Mouse (Mus musculus): ENCODE data around the gene Gm49361.
"Not testable (repeated sequence)": the region's sequence is repeated elsewhere in the genome, so short reads cannot be mapped to it uniquely, and the experiment has no call there.

The Gm49361 gene

DNA sequence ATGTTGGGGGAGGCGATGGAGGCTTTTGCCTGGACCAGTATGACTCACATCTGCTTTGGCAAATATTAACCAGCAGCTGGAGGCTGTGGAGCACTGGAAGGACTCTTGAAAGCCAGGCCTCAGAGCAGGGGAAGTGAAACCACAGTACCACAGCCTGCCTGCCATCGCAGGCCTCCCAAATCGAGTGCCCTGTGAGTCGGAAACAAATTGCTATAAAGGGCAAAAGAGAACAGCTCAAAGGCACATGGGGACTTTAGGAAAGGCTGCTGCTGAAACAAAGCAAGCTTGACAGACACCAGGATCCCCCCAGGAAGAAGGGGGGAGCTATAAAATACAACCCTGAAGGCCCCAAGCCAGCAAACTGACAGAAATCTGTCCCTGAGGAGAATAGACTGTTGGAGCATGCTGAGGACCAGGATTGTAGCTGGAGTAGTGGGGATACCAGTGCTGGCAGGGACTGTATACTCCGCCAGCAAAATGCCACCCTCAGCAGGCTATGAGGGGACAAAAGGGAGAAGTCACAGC, 15.9 kb downstream of the Gm49361 start:
- no peak for DNase-seq

DNA sequence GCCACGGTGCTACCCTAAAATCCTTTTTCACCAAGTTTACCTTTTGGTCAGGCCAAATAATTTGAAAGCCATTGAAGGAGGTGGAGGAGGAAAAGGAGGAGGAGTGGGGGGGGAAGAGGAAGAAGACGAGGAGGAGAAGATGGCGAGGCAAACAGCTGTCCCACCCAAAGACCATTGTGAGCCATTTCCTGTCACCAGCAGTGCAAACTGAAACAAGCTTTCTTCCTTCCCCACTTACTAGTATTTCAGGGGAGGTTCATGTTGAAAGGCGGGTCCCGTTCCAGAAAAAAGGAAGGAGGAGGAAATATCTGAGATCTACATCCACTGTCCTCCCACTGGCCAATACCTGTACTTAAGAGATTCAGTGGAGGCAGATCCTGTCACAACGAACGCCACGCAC, 16.5 kb downstream of the Gm49361 start:
- DNase-seq, result no peak

DNA sequence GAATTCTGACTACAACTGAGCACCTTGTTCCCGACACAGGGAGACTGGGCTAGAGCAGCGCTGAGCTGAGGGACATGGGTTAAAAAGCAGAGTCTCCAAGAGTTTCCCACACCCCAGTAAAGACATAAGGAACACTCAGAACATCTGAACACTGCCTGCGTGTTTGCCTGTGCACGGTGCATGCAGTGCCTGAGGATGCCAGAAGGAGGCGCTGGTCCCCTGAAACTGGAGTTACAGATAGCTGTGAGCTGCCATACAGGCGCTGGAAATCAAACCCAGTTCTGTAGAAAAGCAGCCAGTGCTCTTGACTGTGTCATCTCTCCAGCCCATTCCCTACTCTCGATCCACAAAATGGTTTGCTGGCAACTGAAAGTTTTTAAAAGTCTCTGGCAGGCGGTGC, 19.7 kb downstream of the Gm49361 start:
- DNase-seq, result no peak

DNA sequence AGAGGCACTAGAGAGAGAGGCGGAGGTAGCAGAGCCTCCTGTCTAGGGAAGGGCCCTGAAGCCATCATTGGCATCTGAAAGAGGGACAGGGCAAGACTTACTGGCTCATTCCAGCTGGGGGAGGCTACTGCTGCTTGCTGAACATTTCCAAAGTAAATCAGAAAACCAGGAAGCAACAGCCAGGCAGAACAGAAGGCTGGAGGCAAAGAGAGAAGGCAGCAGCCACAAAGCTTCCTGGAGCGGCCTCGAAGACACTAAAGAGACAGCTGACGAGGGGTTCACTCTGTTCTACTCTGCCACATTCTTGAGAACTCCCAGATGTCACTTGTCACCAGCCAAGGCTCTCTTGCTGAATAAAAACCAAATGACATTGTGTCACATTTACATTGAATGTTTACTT, 21.4 kb downstream of the Gm49361 start:
- DNase-seq, result no peak

DNA sequence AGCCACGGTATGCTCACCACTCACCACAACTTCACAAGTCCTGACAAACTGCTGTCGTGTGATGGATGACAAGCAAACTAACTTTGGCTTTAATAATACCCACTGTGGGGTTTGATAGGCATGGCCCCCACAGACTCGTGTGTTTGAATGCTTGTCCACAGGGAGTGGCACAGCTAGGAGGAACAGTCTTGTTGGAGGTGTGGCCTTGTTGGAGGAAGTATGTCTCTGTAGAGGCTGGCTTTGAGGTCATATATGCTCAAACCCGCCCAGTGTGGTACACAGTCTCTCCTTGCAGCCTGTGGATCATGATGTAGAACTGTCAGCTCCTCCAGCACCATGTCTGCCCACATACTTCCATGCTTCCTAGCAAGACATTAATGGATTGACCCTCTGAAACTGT, 27.7 kb downstream of the Gm49361 start:
- no peak for DNase-seq

DNA sequence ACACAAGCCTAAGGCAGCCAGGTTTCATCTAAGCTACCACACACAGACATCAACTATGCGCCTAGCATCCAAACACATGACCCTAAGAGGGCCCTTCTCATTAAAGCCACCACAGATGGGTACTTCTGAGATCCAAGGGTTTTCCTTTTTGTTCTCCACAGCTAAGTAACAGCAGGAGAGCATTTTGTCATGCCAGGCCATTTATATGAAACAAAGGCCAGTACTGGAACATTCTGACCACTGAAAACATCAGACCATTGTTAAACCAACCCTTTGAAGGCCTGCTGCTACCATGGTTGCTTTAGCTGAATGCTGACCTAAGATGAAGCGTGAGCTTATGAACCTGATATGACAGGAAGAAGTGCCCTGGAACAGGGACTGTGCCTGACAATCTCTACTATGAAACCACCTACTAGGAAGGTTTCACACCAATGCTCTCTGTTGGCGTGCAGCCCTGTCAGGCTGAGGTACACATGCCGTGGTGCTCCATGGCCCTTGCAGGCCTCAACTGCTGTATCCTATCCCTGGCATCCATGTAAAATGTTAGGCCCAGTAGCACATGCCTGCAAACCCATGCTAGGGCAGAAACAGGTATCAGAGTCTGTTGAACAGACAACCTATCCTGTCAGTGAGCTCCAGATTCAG, 29.2 kb downstream of the Gm49361 start:
- no peak for DNase-seq

DNA sequence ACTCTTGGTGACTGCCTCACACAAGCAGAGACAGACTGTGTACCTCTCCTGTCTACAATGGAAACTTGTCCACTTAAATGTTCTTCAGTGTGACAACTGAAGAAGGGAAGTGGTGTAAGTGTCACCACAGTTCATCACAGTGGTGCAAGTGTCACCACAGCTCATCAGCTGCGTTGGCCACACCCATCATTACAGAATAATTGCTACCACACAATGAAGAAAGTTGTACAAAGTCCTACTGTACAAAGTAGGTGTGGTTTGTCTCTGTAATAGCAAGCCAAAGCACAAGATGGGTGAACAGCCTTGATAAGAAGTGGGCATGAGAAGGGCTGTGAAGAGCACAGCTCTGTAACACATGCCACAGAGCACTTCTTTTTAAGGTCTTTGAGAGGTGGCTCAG, 33.0 kb downstream of the Gm49361 start:
- DNase-seq, result no peak

DNA sequence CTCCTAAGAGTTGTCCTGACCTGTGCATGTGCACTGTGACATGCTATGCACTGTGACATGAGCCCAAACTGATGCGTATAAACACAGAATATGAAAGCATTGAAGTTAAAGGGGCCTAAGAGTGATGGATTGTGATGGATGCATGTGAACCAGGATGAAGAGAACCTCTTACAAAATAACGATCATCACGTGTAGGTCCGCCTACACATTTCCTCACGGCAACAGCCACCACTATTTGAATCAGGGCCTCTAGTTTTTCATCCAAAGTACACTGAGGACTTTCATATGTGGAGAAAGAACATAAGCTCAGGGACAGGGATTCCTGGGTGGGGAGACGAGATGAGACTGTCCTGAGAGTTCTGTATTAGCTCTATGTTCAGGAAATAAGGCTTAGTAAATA, 34.8 kb downstream of the Gm49361 start:
- DNase-seq, result no peak

DNA sequence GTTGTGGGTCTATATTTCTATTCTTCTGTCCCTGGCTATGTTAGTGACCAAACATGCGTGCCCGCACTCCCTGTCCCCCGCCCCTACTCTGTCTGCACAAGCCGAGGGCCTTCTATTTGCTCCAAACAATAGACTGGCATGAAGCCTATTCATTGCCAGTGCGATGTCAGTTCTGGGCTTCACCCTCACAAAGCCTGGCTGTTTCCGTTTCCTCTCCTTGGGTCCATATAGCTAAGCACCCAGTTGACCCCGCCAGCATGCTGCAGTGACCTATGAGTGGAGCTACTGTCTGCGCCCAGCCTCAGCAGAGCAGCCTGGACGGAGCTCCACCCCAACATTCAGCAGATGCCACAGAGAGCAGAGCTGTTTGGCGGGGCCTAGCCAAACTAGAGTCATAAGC, 36.7 kb downstream of the Gm49361 start:
- DNase-seq, result no peak

DNA sequence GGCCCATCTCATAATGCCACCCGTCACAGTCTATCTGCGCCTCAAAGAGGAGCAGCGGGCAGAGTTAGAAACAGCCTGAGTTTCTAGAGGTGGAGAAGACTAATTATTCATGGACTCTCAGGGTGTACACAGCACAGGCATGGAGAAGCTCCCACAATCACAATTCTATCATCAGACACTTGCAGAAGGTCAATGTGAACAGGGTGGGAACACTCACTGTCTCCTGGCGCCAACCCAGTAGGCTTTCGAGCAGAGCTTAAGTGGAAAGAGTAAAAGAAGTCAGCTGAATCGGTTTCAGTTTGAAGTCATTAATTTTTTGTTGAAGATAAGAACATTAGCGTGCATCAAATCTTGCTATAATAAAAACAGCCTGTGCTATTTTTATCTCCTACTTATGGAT, 37.3 kb downstream of the Gm49361 start:
- DNase-seq, result no peak

DNA sequence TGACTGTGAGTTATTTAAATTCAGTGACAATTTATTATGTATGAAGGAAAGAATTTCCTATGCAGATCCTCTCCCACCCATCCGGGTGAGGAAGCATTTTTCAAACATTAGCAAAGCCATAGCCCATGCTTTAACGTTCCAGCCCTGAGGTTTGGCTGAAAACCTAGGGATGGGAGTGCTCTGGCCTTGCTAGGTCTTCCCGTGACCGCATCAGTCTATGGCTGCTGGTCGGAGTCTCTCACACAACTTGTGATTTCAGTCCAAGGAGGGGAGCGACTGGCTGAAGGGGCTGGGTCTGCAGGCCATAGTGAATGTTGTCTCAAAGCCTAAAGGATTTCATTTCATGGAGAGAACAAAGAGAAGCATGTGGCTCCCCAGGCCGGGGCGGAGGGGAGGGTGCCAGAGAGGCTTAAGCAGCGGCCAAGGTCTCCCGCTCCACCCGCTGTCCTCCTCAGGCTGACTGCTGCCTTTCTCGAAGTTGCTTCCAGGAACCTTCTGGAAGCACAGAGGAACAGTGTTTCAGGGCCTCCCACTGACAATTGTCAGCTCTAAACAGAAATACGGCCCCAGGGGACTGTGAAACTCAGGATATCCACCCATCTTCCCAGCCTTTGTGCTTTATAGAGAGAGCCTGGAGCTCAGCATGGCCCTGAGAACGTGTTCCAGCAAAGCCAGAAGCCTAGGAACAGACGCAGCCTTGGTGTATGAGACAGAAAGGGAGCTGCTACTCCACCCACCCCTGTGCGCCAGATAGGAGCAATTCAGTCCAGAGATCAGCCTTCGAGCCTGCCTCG, 38.6 kb downstream of the Gm49361 start:
- DNase-seq, result no peak

DNA sequence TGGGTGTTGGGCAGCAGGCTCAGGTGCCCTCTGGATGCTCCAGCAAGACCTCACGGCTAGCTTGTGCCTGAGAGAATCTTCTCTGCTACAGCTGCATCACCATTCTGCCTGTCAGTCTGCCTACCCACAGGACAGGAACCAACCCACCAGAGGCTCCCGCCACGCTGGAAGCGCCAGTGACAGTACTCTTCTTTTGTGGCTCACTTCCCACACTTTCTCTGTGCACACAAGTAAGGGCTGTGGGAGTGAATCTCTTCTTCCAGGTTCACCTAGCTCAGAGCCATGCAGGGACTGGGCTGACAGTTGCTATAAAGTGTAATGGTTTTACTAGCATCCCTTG, 39.2 kb downstream of the Gm49361 start:
- peak; percentile 29 for DNase-seq

DNA sequence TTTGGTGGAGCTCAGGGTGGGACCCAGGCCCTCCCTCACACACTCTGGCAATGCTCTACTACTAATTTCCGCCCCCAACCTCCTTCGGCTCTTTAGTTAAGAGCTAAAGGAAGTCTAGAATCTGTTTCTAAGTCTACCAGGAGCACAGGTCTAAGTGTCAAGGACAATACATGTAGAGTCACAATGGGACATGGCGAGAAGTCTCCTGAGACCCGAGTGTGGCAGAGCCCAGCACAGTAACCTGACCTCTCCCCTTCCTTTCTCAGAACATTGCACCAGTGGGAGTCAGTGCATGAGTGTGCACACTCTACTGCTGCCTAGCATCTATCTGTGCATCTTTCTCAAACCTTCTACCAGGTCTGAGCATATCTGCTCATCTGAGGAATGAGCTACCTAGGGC, 40.1 kb downstream of the Gm49361 start:
- no peak for DNase-seq

DNA sequence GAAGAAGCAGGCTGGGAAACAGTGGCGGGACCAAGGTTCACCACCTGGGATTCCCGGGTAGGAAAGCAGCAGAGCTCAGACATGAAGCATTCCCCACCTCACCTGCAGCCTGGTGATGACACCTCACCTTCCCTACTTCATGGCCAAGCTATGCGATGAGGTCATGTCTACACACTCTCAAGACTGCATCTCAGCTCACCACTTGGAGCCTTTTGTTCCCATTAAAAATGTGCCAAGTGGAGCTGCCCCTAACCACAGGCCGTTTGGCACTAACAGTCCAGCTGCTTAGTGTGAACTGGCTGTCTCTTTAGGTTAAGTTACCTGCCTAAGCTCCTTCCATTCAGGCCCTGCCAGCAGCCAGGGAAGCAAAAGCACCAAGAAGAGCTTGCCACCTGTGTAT, 40.8 kb downstream of the Gm49361 start:
- no peak for DNase-seq

DNA sequence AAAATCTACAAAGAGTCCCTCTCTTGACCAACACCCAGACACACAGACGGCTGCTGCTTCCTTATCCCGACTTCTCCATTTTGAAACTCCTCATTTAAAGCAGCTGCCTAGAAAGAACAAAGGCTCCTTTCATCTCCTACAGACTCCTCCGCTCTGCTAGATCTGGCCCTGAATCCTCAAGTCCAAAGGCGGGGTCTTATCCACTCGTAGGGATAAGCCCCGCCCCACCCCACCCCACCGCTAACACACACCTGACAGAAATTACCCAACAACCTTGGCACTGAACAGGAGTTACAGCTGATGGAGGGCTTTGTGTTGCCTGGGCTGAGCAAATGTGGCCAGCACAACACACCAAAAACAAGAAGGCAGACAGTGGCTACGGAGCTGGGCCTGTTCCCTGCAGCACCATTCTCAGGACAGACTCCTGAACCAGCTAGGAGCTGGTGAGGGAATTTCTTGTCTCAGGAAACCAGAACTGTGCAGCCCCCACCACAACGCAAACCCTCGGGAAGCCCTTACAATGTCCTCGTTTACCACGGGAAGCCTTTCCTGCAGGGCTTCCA, 43.9 kb downstream of the Gm49361 start:
- no peak for DNase-seq

DNA sequence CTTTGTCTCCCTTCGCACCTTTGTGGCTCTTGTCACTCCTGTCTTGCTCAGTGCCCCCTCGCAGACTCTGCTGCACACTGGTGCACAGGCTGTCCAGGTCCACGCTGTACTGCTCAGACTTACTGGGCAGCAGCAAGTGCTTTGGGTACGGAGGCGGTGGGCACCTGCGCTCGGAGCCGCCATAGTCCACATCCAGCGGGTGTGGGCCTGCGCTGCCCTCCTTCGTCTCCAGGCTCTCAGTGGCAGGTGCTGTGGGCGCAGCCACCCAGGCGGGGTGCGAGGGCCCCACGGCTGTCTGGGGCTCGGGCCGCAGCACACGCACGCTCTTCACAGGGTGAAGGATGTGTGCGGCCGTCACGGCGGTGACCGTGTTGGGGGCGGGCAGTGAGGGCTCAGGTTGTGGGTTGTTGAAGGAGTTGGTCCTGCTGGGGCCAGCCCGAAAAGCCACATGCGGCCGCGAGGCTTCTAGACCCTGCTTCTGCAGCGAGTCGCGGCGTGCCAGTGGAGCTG, 46.4 kb downstream of the Gm49361 start:
- no peak for DNase-seq

DNA sequence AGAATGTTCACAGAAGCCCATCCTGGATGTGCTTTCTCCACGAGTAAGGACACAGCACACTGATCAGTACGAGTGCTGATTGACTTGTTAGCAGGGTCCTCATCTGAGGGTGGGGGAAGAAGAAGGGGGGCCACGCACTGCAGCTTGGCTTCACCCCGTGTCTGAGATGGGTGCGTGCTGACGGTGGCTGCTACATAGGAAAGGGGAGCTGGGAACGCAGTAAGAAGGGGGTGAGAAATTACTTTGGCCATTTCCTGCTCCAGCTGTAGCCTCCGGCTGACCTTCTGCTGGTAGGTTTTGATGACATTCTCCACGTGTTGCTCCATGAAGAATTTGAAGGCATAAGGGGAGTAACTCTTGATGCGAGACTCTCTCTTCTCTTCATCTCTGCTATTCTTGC, 46.9 kb downstream of the Gm49361 start:
- DNase-seq, result no peak

DNA sequence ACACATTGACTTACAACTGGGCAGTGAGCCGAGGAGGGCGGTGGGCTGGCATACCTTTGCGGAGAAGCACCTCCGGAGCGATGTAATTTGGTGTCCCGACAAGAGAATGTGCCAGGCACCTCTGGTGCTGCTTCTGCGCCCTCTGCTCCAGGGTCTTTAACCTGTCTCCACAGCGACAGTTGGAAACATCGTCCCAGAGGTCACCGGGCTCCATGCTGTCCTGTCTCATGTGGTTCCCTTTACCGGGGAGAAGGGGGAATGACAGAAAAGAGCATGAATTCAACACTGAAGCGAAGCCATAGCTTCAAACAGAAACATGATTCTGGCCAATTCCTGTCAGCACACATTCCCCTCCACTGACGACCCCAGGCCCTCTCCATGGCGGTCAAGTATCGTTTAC, 49.8 kb downstream of the Gm49361 start:
- no peak for DNase-seq

DNA sequence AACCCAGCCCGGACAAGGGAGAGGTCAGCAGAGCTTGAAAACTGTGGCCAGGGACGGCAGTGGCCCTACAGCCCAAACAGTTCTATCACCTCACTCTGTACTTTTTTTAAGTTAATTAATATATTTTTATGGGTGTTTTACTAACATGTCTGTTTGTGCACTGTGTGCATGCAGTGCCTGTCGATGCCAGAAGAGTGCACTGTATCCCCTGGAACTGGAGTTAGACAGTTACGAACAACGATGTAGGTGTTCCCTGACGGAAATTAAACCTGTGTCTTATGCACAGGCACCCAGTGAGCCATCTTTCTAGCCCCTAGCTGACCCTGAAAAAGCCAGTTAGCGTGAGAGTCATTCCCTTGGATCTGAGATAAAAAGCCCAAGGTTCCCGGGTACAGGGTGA, 50.4 kb downstream of the Gm49361 start:
- DNase-seq, result no peak

DNA sequence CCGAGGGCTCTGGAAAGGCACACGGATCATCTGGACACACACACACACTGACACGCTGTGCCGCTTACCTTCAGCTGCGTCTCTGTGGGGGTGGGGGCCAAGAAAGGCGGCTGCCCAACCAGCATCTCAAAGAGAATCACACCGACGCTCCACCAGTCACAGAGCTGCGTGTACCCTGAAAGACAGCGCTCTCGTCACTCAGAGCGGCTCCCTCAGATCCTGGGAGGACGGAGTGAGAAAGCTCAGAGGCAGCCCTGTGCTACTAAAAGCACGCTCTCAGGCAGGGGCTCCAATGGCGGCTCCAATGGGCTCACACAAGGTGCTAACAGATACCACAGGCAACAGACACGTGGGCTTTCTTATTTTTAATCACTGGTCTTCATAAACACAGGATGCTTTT, 51.7 kb downstream of the Gm49361 start:
- DNase-seq, result no peak

DNA sequence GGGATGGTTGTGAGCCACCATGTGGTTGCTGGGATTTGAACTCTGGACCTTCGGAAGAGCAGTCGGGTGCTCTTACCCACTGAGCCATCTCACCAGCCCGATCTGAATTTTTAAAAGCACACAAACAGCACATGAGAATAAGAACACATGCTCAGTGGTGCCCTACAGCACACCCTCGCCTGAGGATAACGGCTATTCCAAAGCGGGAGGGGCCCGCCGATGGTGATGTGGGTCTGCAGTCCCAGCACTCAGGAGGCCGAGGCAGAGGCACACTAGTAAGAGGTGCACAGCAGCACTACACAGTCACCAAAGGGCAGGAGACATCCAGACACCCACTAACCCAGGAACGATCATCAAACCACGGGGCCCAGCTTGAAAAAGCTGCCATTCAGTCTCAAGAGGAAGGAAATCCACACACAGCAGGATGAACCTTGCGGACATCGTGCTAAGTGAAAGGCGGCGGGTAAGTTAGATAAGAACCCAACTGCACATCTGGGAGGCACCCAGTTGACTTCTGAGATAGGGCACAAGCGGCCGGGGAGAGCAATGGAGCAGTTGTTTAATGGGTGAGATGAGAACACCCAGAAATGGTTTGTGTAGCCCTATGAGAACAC, 53.3 kb downstream of the Gm49361 start:
- DNase-seq, result no peak

DNA sequence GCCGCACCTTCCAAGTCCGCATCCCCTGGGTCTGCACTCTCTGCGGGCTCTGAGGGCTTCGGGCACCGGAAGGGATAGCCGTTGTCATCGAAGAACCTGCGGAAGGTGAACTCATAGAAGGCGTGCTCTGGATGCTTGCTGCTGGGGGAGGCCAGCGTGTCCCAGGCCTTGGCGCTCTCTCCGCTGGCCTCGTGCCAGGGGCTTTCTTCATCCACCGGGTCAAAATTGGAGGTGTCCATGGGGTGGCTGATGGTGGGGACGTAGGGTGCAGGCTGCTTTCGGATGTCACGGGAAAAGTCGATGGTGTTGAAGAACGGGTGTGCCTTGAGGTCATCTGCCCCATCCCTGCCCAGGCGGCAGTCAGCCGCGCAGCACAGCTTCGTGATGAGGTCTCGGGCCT, 54.6 kb downstream of the Gm49361 start:
- no peak for DNase-seq

DNA sequence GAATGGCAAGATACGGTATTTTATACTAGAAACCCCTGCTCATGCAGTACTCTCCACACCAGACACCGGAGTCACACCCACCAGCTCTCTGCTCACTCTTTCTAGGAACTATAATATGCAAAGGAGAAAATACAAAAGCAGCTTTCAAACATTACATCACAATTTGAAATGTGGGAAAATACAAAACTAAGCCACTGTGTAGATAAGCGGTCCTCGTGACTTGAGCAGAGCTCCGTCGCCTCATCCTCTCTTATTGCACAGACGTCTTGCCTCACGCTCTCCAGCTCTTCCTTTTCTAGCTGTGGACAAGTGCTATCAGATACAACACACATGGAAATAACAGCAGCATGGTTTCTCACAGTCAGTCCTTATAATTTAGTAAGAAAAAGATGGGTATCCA, 55.2 kb downstream of the Gm49361 start:
- no peak for DNase-seq

DNA sequence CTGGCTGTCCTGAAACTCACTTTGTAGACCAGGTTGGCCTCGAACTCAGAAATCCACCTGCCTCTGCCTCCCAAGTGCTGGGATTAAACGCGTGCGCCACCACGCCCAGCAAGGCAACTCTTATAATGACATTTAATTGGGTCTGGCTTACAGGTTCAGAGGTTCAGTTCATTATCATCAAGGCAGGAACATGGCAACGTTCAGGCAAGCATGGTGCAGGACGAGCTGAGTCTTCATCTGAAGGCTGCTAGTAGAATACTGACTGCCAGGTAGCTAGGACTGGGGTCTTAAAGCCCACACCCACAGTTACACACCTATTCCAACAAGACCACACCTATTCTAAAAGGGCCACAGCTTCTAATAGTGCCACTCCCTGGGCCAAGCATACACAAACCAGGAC, 57.8 kb downstream of the Gm49361 start:
- not testable (repeated sequence) for DNase-seq
